Comparison of ENCODE assay signal across 1 mouse cellular context in the genomic region with DNA sequence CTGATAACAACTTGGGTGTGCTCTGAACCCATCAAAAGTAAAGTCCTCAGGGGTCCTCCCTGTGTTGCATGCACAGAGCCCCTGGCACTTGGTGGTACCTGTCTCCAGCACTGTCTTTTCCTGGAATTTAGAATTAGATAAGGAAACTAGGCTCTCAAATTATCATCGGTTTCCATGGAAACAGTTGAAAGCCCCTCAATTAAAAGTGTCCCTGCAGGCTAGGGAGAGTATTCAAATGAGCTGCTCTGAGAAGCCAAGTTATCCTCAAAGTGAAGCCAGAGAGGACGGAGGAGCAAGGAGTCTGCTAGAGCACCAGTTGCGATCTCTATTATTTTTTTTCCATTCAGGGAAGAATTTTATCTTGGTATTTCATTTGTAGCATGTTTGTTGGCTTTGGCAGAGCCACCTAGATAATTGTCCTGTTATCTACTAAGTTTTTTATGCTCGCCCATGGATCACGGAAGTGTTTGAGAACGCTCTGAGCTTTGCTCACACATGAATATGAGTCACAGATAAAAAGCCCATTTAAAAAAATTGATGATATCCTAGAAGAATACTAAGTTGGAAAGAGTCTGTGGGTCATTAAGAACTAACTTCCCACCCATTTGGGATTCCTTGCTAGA.
TF ChIP-seq lines count a peak whose summit lies in the region.

No protein-coding gene starts in this region.

TF ChIP-seq in MEL, 35 proteins besides CTCF, POLR2A, EP300 and RAD21 (continued from another document):
- TF ChIP-seq POLR2AphosphoS2 (IDR thresholded peaks at IDR 0.05; ENCODE audit: low read length) (no peak), USF1 (IDR thresholded peaks at IDR 0.05; ENCODE audit: low read depth, low read length) (no peak), GABPA (IDR thresholded peaks at IDR 0.05; ENCODE audit: low read depth, low read length) (no peak), NELFE (IDR thresholded peaks at IDR 0.05; ENCODE audit: low read depth, low read length) (no peak), MXI1 (IDR thresholded peaks at IDR 0.05; ENCODE audit: low read depth, low read length) (peak; percentile 53; the same call in 1 of the 2 replicates), SIN3A (IDR thresholded peaks at IDR 0.05; ENCODE audit: low read length) (peak; percentile 83), MAZ (IDR thresholded peaks at IDR 0.05; ENCODE audit: low read depth, low read length) (0 out of 2 replicates have a peak, but pooled peaks have one; percentile 9), SMC3 (IDR thresholded peaks at IDR 0.05; ENCODE audit: low read depth, low read length) (no peak), ZNF384 (IDR thresholded peaks at IDR 0.05; ENCODE audit: low read depth, low read length) (peak; percentile 96)
